Mouse (Mus musculus) CH12.LX (cell line): ENCODE results near the gene Zbtb34. TPM values are rescaled to one million over a fixed set of nuclear protein-coding genes. Genes with fewer than 3 reads are reported as not detected.

Source experiments
- DNase-seq: peaks from one replicate; pipeline ENCODE4 v3.0.0-alpha.2; 2013; ENCODE audit errors: extremely low read depth
- H3K27ac ChIP-seq: 2 replicates; pipeline ENCODE4 v1.5.1; 2012; ENCODE audit warnings: low read depth, mild to moderate bottlenecking, control low read depth, moderate library complexity; ENCODE audit not compliant: insufficient read depth
- H3K27me3 ChIP-seq: replicated peaks from 2 replicates; pipeline ENCODE3; 2012; ENCODE audit warnings: inconsistent platforms
- H3K36me3 ChIP-seq, 2 experiments: replicated peaks in 1 of 2; 2 replicates each; pipeline versions ENCODE3 to v1.6.1; 2012; ENCODE audit warnings: inconsistent platforms in 1 of 2, low read length in 1 of 2, mild to moderate bottlenecking in 1 of 2, mixed read lengths in 1 of 2, moderate library complexity in 1 of 2; ENCODE audit not compliant: control insufficient read depth in 1 of 2, insufficient read depth in 1 of 2
- H3K4me1 ChIP-seq, 2 experiments: 2 replicates each; pipeline ENCODE4 v1.6.1; 2012; ENCODE audit warnings: inconsistent platforms in 1 of 2, moderate library complexity in 1 of 2; ENCODE audit not compliant: insufficient read depth in 2 of 2, control insufficient read depth in 1 of 2
- H3K4me2 ChIP-seq: 2 replicates; pipeline ENCODE4 v1.6.1; 2012; ENCODE audit warnings: low read depth, mild to moderate bottlenecking, control low read depth; ENCODE audit not compliant: poor library complexity, insufficient read depth, severe bottlenecking
- H3K4me3 ChIP-seq, 3 experiments: fragments of 150-350 bp in 1 of 3; sonication (generic) in 1 of 3; replicated peaks in 1 of 3; 2 replicates each; pipeline versions ENCODE3 to v1.5.1; 2011 to 2012; ENCODE audit warnings: low read depth in 2 of 3, low read length in 2 of 3, mild to moderate bottlenecking in 2 of 3, moderate library complexity in 2 of 3, control low read depth in 1 of 3, improper control_type of control experiment in 1 of 3, inconsistent platforms in 1 of 3, mixed read lengths in 1 of 3; ENCODE audit not compliant: poor library complexity in 1 of 3
- H3K79me2 ChIP-seq: replicated peaks from 2 replicates; pipeline ENCODE4 v1.6.1; 2012; ENCODE audit warnings: mild to moderate bottlenecking, moderate library complexity; ENCODE audit not compliant: control insufficient read depth, poor library complexity, insufficient read depth, severe bottlenecking; ENCODE audit errors: extremely low read depth
- H3K9ac ChIP-seq: 2 replicates; pipeline ENCODE4 v1.6.1; 2012; ENCODE audit warnings: low read depth, mild to moderate bottlenecking, control low read depth, moderate library complexity; ENCODE audit not compliant: insufficient read depth
- H3K9me3 ChIP-seq: replicated peaks from 2 replicates; pipeline ENCODE3; 2012; ENCODE audit warnings: low read length, inconsistent platforms, mixed read lengths
- BHLHE40 ChIP-seq: IDR thresholded peaks from 2 replicates; pipeline ENCODE4 v1.6.1; 2011; ENCODE audit warnings: mild to moderate bottlenecking, low read depth, low read length, improper control_type of control experiment
- ELF1 ChIP-seq: IDR thresholded peaks from 2 replicates; pipeline ENCODE4 v1.6.1; 2014; ENCODE audit warnings: low read depth, mild to moderate bottlenecking, inconsistent platforms, low read length, improper control_type of control experiment
- ETS1 ChIP-seq: conservative IDR thresholded peaks from 2 replicates; pipeline ENCODE4 v1.6.1; 2012; ENCODE audit warnings: low read depth, mild to moderate bottlenecking, inconsistent platforms, low read length, improper control_type of control experiment, moderate library complexity
- HCFC1 ChIP-seq: IDR thresholded peaks from 2 replicates; pipeline ENCODE4 v1.6.1; 2012; ENCODE audit warnings: low read depth, mild to moderate bottlenecking, inconsistent platforms, low read length, improper control_type of control experiment
- IRF4 ChIP-seq: IDR thresholded peaks from 2 replicates; pipeline ENCODE4 v1.6.1; 2014; ENCODE audit warnings: low read depth, mild to moderate bottlenecking, inconsistent platforms, low read length, improper control_type of control experiment
- MEF2A ChIP-seq: IDR thresholded peaks from 2 replicates; pipeline ENCODE4 v1.6.1; 2014; ENCODE audit warnings: low read depth, mild to moderate bottlenecking, inconsistent platforms, low read length, improper control_type of control experiment, borderline replicate concordance
- MXI1 ChIP-seq: IDR thresholded peaks from 2 replicates; pipeline ENCODE4 v1.6.1; 2011; ENCODE audit warnings: mild to moderate bottlenecking, low read depth, low read length, improper control_type of control experiment
- NRF1 ChIP-seq: IDR thresholded peaks from 2 replicates; pipeline ENCODE4 v1.6.1; 2014; ENCODE audit warnings: low read depth, mild to moderate bottlenecking, inconsistent platforms, low read length, improper control_type of control experiment, moderate library complexity
- PAX5 ChIP-seq: IDR thresholded peaks from 2 replicates; pipeline ENCODE4 v1.6.1; 2012; ENCODE audit warnings: low read length, inconsistent platforms, mixed read lengths
- POLR2A ChIP-seq: IDR thresholded peaks from 2 replicates; pipeline ENCODE4 v1.6.1; 2011; ENCODE audit warnings: low read depth, mild to moderate bottlenecking, improper control_type of control experiment, low read length
- SMC3 ChIP-seq: IDR thresholded peaks from 2 replicates; pipeline ENCODE4 v1.6.1; 2011; ENCODE audit warnings: low read depth, low read length, improper control_type of control experiment
- USF1 ChIP-seq: IDR thresholded peaks from 2 replicates; pipeline ENCODE4 v1.6.1; 2014; ENCODE audit warnings: low read depth, mild to moderate bottlenecking, inconsistent platforms, low read length, improper control_type of control experiment
- USF2 ChIP-seq: conservative IDR thresholded peaks from 2 replicates; pipeline ENCODE4 v1.6.1; 2011; ENCODE audit warnings: low read depth, low read length, improper control_type of control experiment
- ZC3H11A ChIP-seq: IDR thresholded peaks from 2 replicates; pipeline ENCODE4 v1.6.1; 2012; ENCODE audit warnings: low read depth, mild to moderate bottlenecking, inconsistent platforms, low read length, improper control_type of control experiment
- ZKSCAN1 ChIP-seq: IDR thresholded peaks from 2 replicates; pipeline ENCODE4 v1.6.1; 2012; ENCODE audit warnings: low read depth, inconsistent platforms, low read length, improper control_type of control experiment, borderline replicate concordance
- dilution Hi-C: fragments of 300-500 bp; cut with MboI; formaldehyde crosslinking; loops from 2 replicates; pipeline ENCODE4 v1.14.3; 2020; ENCODE audit warnings: low sequenced_read_pairs; ENCODE audit not compliant: extremely low pct_unique_long_range_greater_than_20kb, extremely low pct_ligation_motif_present
- in situ Hi-C: fragments of 300-500 bp; cut with MboI; formaldehyde crosslinking; loops from 3 replicates; pipeline ENCODE4 v1.14.3; 2019; ENCODE audit warnings: low sequenced_read_pairs, low pct_ligation_motif_present, low pct_unique_long_range_greater_than_20kb, mixed read lengths
- polyA plus RNA-seq: library from polyadenylated mRNA; unstranded; fragments of >175 nt; gene quantifications from 2 replicates; pipeline ENCODE4 v1.2.1, GENCODE M21; 2012; ENCODE audit warnings: low read depth; ENCODE audit not compliant: insufficient read length
- total RNA-seq, 2 experiments: library from RNA; depleted of rRNA; stranded (reverse); fragments of 300-350 nt in 1 of 2; fragments of >200 nt in 1 of 2; gene quantifications; 2 replicates each; pipeline ENCODE4 v1.2.3; 2012 to 2014

Zbtb34 gene
- total and polyA plus RNA-seq, 3 experiments: 3.4 to 5.8 (median 5.0) TPM

GRCm38 (mm10) chr2:33361139-33361716 is 69.9 kb downstream of the Zbtb34 start:
- H3K4me1 ChIP-seq: no peaks in the 10 kb centered on the region
- TF ChIP-seq USF1 (no peak), POLR2A (no peak), ELF1 (no peak), HCFC1 (no peak), IRF4 (no peak), ETS1 (no peak), ZC3H11A (no peak), NRF1 (no peak), SMC3 (no peak), ZKSCAN1 (no peak), MXI1 (no peak), MEF2A (no peak)
- no peaks in the 10 kb centered on the region for H3K9me3 ChIP-seq
- H3K27ac ChIP-seq: no peak overlapping the region
- H3K9ac ChIP-seq: no peak overlapping the region
- dilution Hi-C loops (no loop called here), in situ Hi-C loops (loop anchor here (25.0 kb wide), 1 partner anchor 374 kb away; the partner anchor contains the start of gene Slc2a8)
- H3K79me2 ChIP-seq: no peaks in the 10 kb centered on the region
- no peak overlapping the region for H3K4me2 ChIP-seq
- DNase-seq: no peak
- no peak overlapping the region for H3K4me3 ChIP-seq
- H3K27me3 ChIP-seq: no peaks in the 10 kb centered on the region
- peaks cover 0 to 5% of the 10 kb centered on the region in 2 experiments for H3K36me3 ChIP-seq

- no peaks in the 10 kb centered on the region for H3K4me1 ChIP-seq
- no peak overlapping the region for H3K9ac ChIP-seq
- no peak overlapping the region for H3K27ac ChIP-seq
- TF ChIP-seq SMC3: no peak
- TF ChIP-seq USF2: no peak
- no peak for TF ChIP-seq ELF1
- H3K4me3 ChIP-seq: no peak overlapping the region
- no peak for DNase-seq
- dilution Hi-C loops: no loop called here
- H3K27me3 ChIP-seq: no peaks in the 10 kb centered on the region
- H3K4me2 ChIP-seq: no peak overlapping the region
- in situ Hi-C loops: loop anchor here (25.0 kb wide), 1 partner anchor 373 kb away; the partner anchor contains the start of gene Slc2a8
- H3K79me2 ChIP-seq: no peaks in the 10 kb centered on the region
- no peaks in the 10 kb centered on the region for H3K9me3 ChIP-seq
- H3K36me3 ChIP-seq: peaks cover 0 to 3% of the 10 kb centered on the region in 2 experiments
Observed at GRCm38 (mm10) chr2:33360564-33360963, 70.6 kb downstream of the Zbtb34 start.

GRCm38 (mm10) chr2:33359184-33359583 is 71.9 kb downstream of the Zbtb34 start:
- no peak overlapping the region for H3K9ac ChIP-seq
- no peaks in the 10 kb centered on the region for H3K9me3 ChIP-seq
- H3K4me2 ChIP-seq: no peak overlapping the region
- no peak for DNase-seq
- peaks cover 0 to 1% of the 10 kb centered on the region in 2 experiments; a peak in 2 of 4 replicates for H3K4me1 ChIP-seq
- in situ Hi-C loops (loop anchor here (25.0 kb wide), 1 partner anchor 372 kb away; the partner anchor contains the start of gene Slc2a8), dilution Hi-C loops (no loop called here)
- H3K27ac ChIP-seq: no peak overlapping the region
- H3K36me3 ChIP-seq: no peaks in the 10 kb centered on the region
- no peak for TF ChIP-seq PAX5
- 0 out of 2 replicates have a peak, but pooled peaks have one; percentile 15 for TF ChIP-seq BHLHE40
- H3K4me3 ChIP-seq: no peak overlapping the region
- H3K79me2 ChIP-seq: no peaks in the 10 kb centered on the region
- no peaks in the 10 kb centered on the region for H3K27me3 ChIP-seq
